Mouse (Mus musculus) cortical plate, adult 2 months (tissue): ENCODE results near the gene Mllt1.
A peak's percentile ranks its signal among the peaks of the same experiment; 100 is the strongest.

Experiments
- CTCF ChIP-seq: fragments of 200-500 bp; IDR thresholded peaks from 2 replicates; pipeline ENCODE4 v1.5.1; 2011; ENCODE audit warnings: mild to moderate bottlenecking, control low read depth, low read length; ENCODE audit not compliant: insufficient read depth; ENCODE audit errors: extremely low read depth
- POLR2A ChIP-seq: fragments of 200-500 bp; IDR thresholded peaks from 2 replicates; pipeline ENCODE4 v1.6.1; 2011; ENCODE audit warnings: mild to moderate bottlenecking, low read length, control low read depth; ENCODE audit not compliant: insufficient read depth; ENCODE audit errors: extremely low read depth

DNA sequence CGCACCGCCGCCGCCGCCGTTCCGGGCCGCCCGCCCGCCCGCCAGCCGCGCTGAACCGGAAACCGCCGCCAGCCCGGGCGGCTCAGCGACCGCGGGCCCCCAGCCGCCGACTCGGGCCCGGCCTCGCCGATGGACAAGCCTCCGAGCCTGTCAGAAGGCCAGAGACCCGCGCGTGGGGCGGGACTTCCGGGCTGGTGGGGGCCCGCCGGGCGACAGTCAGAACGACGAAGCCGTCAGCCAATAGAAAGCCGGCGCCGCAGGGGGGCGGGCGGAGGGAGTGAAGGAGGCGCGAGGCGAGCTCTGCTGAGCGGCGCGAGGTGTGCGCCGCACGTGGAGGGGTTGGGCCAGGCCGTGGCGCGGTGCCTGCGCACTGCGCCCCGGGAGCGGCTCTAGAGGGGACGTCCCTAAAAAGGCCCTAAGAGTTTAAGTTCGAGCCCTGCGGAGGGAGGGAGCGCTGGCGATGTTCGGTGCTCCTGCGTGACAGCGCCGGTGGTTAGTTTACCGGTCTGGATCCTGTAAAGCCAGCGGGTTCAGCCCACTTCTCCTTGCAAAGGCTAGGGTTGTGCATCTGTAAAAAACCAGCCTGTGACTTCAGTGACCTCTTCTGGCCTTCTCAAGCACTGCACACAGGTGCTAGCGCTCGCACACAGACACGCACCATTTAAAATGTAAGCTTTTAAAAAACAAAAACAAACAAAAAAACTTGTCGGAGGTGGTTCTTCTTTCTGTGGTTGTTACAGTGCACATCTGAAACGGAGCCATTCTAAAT lies at the start of gene Mllt1:
- TF ChIP-seq POLR2A (no peak), CTCF (peak; percentile 43; the same call in 1 of the 2 replicates)
